Mouse (Mus musculus): ENCODE results near the gene 1700067K01Rik.

DNA sequence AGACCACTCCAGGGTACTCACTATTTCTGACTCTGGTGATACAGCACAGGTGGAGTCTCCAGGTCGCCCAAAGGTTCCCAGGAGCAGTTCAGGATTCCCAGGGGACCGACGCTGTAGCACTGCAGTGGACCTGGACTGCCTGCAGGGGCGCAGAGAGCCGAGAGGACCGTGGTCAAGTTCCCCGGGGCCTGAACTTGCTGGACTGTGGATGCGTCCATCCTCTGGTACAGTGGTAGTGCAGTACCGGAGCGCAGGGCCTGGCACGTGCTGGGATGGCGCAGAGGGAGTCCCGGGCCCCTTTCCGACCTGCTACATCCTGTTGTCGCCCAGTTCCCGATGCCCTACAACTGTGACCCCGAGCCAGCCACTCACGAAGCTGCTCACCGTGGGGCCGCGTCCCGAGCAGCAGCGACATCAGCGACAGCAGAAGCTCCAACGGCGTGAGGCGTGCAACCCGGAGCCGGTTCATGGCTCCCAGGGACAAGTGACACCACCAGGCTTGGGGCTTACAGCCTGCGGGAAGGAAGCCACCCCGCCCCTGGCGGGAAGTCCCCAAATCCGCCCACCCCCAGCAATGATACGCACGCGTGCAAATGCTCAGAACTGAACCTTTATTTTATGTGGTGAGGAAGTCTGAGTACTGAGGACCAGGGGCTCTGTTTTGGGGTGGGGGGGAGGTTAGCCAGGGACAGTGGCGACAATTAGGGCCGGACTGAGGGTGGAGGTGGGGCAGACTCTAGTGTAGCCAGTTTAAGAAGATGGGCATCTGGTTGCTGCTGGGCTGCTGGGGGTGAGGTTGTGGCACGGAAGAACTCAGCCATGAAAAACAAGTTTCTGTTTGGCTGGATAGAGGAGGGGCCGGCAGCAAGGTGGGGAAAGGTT is 41.0 kb downstream of the 1700067K01Rik start, which contains the start of gene Il27ra:
- TF ChIP-seq CTCF (IDR thresholded peaks at IDR 0.05): peak; percentile 89
- no peak for TF ChIP-seq EP300 (IDR thresholded peaks at IDR 0.05)

Data from lung, postnatal 0 days (tissue).